Mouse (Mus musculus) CH12.LX (cell line): ENCODE results near the gene Tmed2. TPM values are rescaled to one million over a fixed set of nuclear protein-coding genes. Genes with fewer than 3 reads are reported as not detected.

Source experiments
- DNase-seq: peaks from one replicate; pipeline ENCODE4 v3.0.0-alpha.2; 2013; ENCODE audit errors: extremely low read depth
- H3K27ac ChIP-seq: 2 replicates; pipeline ENCODE4 v1.5.1; 2012; ENCODE audit warnings: low read depth, mild to moderate bottlenecking, control low read depth, moderate library complexity; ENCODE audit not compliant: insufficient read depth
- H3K27me3 ChIP-seq: replicated peaks from 2 replicates; pipeline ENCODE3; 2012; ENCODE audit warnings: inconsistent platforms
- H3K36me3 ChIP-seq, 2 experiments: replicated peaks in 1 of 2; 2 replicates each; pipeline versions ENCODE3 to v1.6.1; 2012; ENCODE audit warnings: inconsistent platforms in 1 of 2, low read length in 1 of 2, mild to moderate bottlenecking in 1 of 2, mixed read lengths in 1 of 2, moderate library complexity in 1 of 2; ENCODE audit not compliant: control insufficient read depth in 1 of 2, insufficient read depth in 1 of 2
- H3K4me1 ChIP-seq, 2 experiments: 2 replicates each; pipeline ENCODE4 v1.6.1; 2012; ENCODE audit warnings: inconsistent platforms in 1 of 2, moderate library complexity in 1 of 2; ENCODE audit not compliant: insufficient read depth in 2 of 2, control insufficient read depth in 1 of 2
- H3K4me2 ChIP-seq: 2 replicates; pipeline ENCODE4 v1.6.1; 2012; ENCODE audit warnings: low read depth, mild to moderate bottlenecking, control low read depth; ENCODE audit not compliant: poor library complexity, insufficient read depth, severe bottlenecking
- H3K4me3 ChIP-seq, 3 experiments: fragments of 150-350 bp in 1 of 3; sonication (generic) in 1 of 3; replicated peaks in 1 of 3; 2 replicates each; pipeline versions ENCODE3 to v1.5.1; 2011 to 2012; ENCODE audit warnings: low read depth in 2 of 3, low read length in 2 of 3, mild to moderate bottlenecking in 2 of 3, moderate library complexity in 2 of 3, control low read depth in 1 of 3, improper control_type of control experiment in 1 of 3, inconsistent platforms in 1 of 3, mixed read lengths in 1 of 3; ENCODE audit not compliant: poor library complexity in 1 of 3
- H3K79me2 ChIP-seq: replicated peaks from 2 replicates; pipeline ENCODE4 v1.6.1; 2012; ENCODE audit warnings: mild to moderate bottlenecking, moderate library complexity; ENCODE audit not compliant: control insufficient read depth, poor library complexity, insufficient read depth, severe bottlenecking; ENCODE audit errors: extremely low read depth
- H3K9ac ChIP-seq: 2 replicates; pipeline ENCODE4 v1.6.1; 2012; ENCODE audit warnings: low read depth, mild to moderate bottlenecking, control low read depth, moderate library complexity; ENCODE audit not compliant: insufficient read depth
- H3K9me3 ChIP-seq: replicated peaks from 2 replicates; pipeline ENCODE3; 2012; ENCODE audit warnings: low read length, inconsistent platforms, mixed read lengths
- BHLHE40 ChIP-seq: IDR thresholded peaks from 2 replicates; pipeline ENCODE4 v1.6.1; 2011; ENCODE audit warnings: mild to moderate bottlenecking, low read depth, low read length, improper control_type of control experiment
- CTCF ChIP-seq, 2 experiments: IDR thresholded peaks in 1 of 2; conservative IDR thresholded peaks in 1 of 2; 2 replicates each; pipeline ENCODE4 v1.5.1; 2011 to 2012; ENCODE audit warnings: low read depth in 2 of 2, low read length in 2 of 2, improper control_type of control experiment in 1 of 2, inconsistent platforms in 1 of 2, mild to moderate bottlenecking in 1 of 2, moderate library complexity in 1 of 2
- E2F4 ChIP-seq: IDR thresholded peaks from 2 replicates; pipeline ENCODE4 v1.6.1; 2011; ENCODE audit warnings: low read depth, low read length, improper control_type of control experiment; ENCODE audit not compliant: insufficient replicate concordance
- EP300 ChIP-seq: IDR thresholded peaks from 2 replicates; pipeline ENCODE4 v1.6.1; 2011; ENCODE audit warnings: low read length, improper control_type of control experiment
- JUN ChIP-seq: IDR thresholded peaks from 2 replicates; pipeline ENCODE4 v1.6.1; 2011; ENCODE audit warnings: low read depth, mild to moderate bottlenecking, low read length, improper control_type of control experiment, moderate library complexity; ENCODE audit not compliant: insufficient read depth
- MEF2A ChIP-seq: IDR thresholded peaks from 2 replicates; pipeline ENCODE4 v1.6.1; 2014; ENCODE audit warnings: low read depth, mild to moderate bottlenecking, inconsistent platforms, low read length, improper control_type of control experiment, borderline replicate concordance
- NELFE ChIP-seq: IDR thresholded peaks from 2 replicates; pipeline ENCODE4 v1.6.1; 2011; ENCODE audit warnings: low read depth, low read length, improper control_type of control experiment
- POLR2AphosphoS2 ChIP-seq: IDR thresholded peaks from 2 replicates; pipeline ENCODE4 v1.6.1; 2011; ENCODE audit warnings: low read depth, low read length, improper control_type of control experiment
- RAD21 ChIP-seq: IDR thresholded peaks from 2 replicates; pipeline ENCODE4 v1.6.1; 2011; ENCODE audit warnings: low read depth, mild to moderate bottlenecking, low read length, improper control_type of control experiment, moderate library complexity
- RCOR1 ChIP-seq: conservative IDR thresholded peaks from 2 replicates; pipeline ENCODE4 v1.6.1; 2012; ENCODE audit warnings: low read depth, mild to moderate bottlenecking, inconsistent platforms, low read length, improper control_type of control experiment
- TBP ChIP-seq: conservative IDR thresholded peaks from 2 replicates; pipeline ENCODE4 v1.6.1; 2011; ENCODE audit warnings: low read depth, low read length, improper control_type of control experiment
- UBTF ChIP-seq: IDR thresholded peaks from 2 replicates; pipeline ENCODE4 v1.6.1; 2012; ENCODE audit warnings: low read depth, mild to moderate bottlenecking, inconsistent platforms, low read length, improper control_type of control experiment, moderate library complexity
- USF1 ChIP-seq: IDR thresholded peaks from 2 replicates; pipeline ENCODE4 v1.6.1; 2014; ENCODE audit warnings: low read depth, mild to moderate bottlenecking, inconsistent platforms, low read length, improper control_type of control experiment
- ZC3H11A ChIP-seq: IDR thresholded peaks from 2 replicates; pipeline ENCODE4 v1.6.1; 2012; ENCODE audit warnings: low read depth, mild to moderate bottlenecking, inconsistent platforms, low read length, improper control_type of control experiment
- dilution Hi-C: fragments of 300-500 bp; cut with MboI; formaldehyde crosslinking; loops from 2 replicates; pipeline ENCODE4 v1.14.3; 2020; ENCODE audit warnings: low sequenced_read_pairs; ENCODE audit not compliant: extremely low pct_unique_long_range_greater_than_20kb, extremely low pct_ligation_motif_present
- in situ Hi-C: fragments of 300-500 bp; cut with MboI; formaldehyde crosslinking; loops from 3 replicates; pipeline ENCODE4 v1.14.3; 2019; ENCODE audit warnings: low sequenced_read_pairs, low pct_ligation_motif_present, low pct_unique_long_range_greater_than_20kb, mixed read lengths
- polyA plus RNA-seq: library from polyadenylated mRNA; unstranded; fragments of >175 nt; gene quantifications from 2 replicates; pipeline ENCODE4 v1.2.1, GENCODE M21; 2012; ENCODE audit warnings: low read depth; ENCODE audit not compliant: insufficient read length
- total RNA-seq, 2 experiments: library from RNA; depleted of rRNA; stranded (reverse); fragments of 300-350 nt in 1 of 2; fragments of >200 nt in 1 of 2; gene quantifications; 2 replicates each; pipeline ENCODE4 v1.2.3; 2012 to 2014

Gene Tmed2
- total and polyA plus RNA-seq, 3 experiments: 205 to 769 (median 301) TPM

DNA sequence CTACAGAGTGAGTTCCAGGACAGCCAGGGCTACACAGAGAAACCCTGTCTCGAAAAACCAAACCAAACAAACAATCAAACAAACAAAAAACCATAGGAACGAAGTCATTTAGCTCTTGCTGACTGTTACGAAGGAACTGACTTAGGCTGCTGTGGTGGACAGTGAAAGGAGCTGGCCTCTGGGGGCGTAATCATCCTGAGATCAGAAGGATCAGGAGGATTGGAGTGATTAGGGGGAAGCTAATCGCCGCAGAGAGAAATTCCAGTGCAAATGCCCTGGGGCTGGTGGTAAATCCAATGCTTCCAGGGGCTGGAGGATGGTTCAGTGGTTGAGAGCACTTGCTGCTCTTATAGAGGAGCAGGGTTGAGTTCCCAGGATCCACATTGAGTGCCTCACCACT, 13.1 kb downstream of the Tmed2 start:
- H3K4me3 ChIP-seq: peak overlapping the region in 1 of 3 experiments; percentile 64
- no peak overlapping the region for H3K27ac ChIP-seq
- dilution Hi-C loops: no loop called here
- in situ Hi-C loops: loop anchor here (10.0 kb wide), 1 partner anchor 199 kb away; no protein-coding TSS in a partner anchor
- H3K36me3 ChIP-seq: peaks cover 37 to 54% of the 10 kb centered on the region in 2 experiments
- H3K9ac ChIP-seq: peak overlapping the region; percentile 71
- peaks cover 0 to 10% of the 10 kb centered on the region in 2 experiments; a peak in 2 of 4 replicates for H3K4me1 ChIP-seq
- H3K9me3 ChIP-seq: no peaks in the 10 kb centered on the region
- peak overlapping the region; percentile 69 for H3K4me2 ChIP-seq
- peaks cover 8% of the 10 kb centered on the region for H3K79me2 ChIP-seq
- TF ChIP-seq BHLHE40 (no peak), RCOR1 (no peak), NELFE (no peak), JUN (no peak), TBP (no peak), POLR2AphosphoS2 (no peak), E2F4 (no peak), EP300 (no peak), RAD21 (no peak), UBTF (no peak), USF1 (no peak)
- H3K27me3 ChIP-seq: no peaks in the 10 kb centered on the region
- no peak for DNase-seq

DNA sequence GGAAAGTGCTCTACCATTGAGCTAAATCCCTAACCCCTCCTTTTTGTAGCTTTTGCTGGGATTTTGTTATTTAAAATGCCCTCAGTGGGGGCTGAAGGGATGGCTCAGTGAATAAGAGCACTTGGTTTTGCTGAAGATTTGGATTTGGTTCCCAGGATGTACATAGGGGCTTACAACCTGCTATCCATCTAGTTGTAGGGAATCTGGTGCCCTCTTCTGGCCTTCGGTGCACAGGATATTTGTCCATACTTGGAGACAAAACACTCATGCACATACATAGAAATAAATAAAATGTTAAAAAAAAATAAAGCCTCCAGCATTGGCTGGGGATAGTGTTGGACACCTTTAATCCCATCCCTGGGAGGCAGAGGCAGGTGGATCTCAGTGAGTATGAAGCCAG, 14.7 kb downstream of the Tmed2 start:
- H3K4me3 ChIP-seq: no peak overlapping the region
- H3K36me3 ChIP-seq: peaks cover 46 to 65% of the 10 kb centered on the region in 2 experiments
- peaks cover 0 to 10% of the 10 kb centered on the region in 2 experiments; a peak in 2 of 4 replicates for H3K4me1 ChIP-seq
- no peaks in the 10 kb centered on the region for H3K27me3 ChIP-seq
- dilution Hi-C loops: no loop called here
- TF ChIP-seq ZC3H11A (no peak), RAD21 (peak; percentile 40), CTCF (conservative IDR thresholded peaks at IDR 0.05 in 1 of 2, IDR thresholded peaks at IDR 0.05 in 1 of 2; ENCODE audit: low read depth in 2 of 2, low read length in 2 of 2) (peak in 1 of 2 experiments; percentile 50; a peak in 2 of 4 replicates)
- TF ChIP-seq, all 38 proteins: peak for 2
- in situ Hi-C loops: loop anchor here (10.0 kb wide), 1 partner anchor 200 kb away; no protein-coding TSS in a partner anchor
- Histone ChIP-seq H3K9ac (no peak overlapping the region), H3K4me2 (no peak overlapping the region), H3K79me2 (peaks cover 8% of the 10 kb centered on the region), H3K9me3 (no peaks in the 10 kb centered on the region), H3K27ac (no peak overlapping the region)
- DNase-seq: no peak

GRCm38 (mm10) chr5:124571068-124571467, 30.6 kb downstream of the Tmed2 start:
- no peak overlapping the region for H3K9ac ChIP-seq
- dilution Hi-C loops (no loop called here), in situ Hi-C loops (no loop called here)
- H3K27ac ChIP-seq: no peak overlapping the region
- H3K79me2 ChIP-seq: no peaks in the 10 kb centered on the region
- DNase-seq: no peak
- H3K27me3 ChIP-seq: no peaks in the 10 kb centered on the region
- no peaks in the 10 kb centered on the region for H3K4me1 ChIP-seq
- H3K9me3 ChIP-seq: no peaks in the 10 kb centered on the region
- H3K36me3 ChIP-seq: peaks cover 89 to 99% of the 10 kb centered on the region in 2 experiments
- no peak overlapping the region for H3K4me3 ChIP-seq
- no peak overlapping the region for H3K4me2 ChIP-seq
- TF ChIP-seq RAD21 (no peak), POLR2AphosphoS2 (0 out of 2 replicates have a peak, but pooled peaks have one; percentile 35), MEF2A (no peak)
